Mouse (Mus musculus) urinary bladder, postnatal 36 days (tissue): ENCODE results near the gene Pbx3.

Source experiments
- DNase-seq, 2 experiments: peaks; one replicate each; pipeline ENCODE4 v3.0.0; 2022; ENCODE audit warnings: low spot score in 2 of 2, mixed read lengths in 1 of 2

Gene Pbx3

GRCm38 (mm10) chr2:34372305-34373301, at the start of gene Pbx3:
TSS of gene Pbx3 (minus strand) at chr2:34373142.
- peak; percentile 93 to 94 for DNase-seq

DNA sequence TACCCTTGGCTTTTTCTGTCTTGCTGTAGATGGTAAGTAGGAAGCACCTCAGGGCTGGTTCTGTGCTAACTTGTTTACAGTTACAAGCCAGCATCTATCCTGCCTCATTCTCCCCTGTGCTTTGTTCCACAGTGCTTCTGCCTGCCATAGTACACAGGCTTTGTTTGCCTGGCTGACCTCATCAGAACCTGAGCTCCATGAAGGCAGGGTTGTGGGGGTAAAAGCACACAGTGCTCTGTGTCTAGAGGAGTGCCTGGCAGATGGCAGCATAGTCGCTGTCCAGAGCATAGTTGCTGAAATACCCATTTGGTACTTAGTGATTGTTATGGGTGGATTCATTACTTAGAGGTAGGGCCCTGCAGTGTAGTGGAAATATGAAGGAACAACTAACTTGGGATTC, 47.3 kb upstream of the Pbx3 start:
- no peak for DNase-seq

- no peak for DNase-seq
These were observed 36.9 kb upstream of the Pbx3 start for GRCm38 (mm10) chr2:34409741-34410340.

GRCm38 (mm10) chr2:34408341-34408740, 35.4 kb upstream of the Pbx3 start:
- no peak for DNase-seq

GRCm38 (mm10) chr2:34407596-34407995, 34.7 kb upstream of the Pbx3 start:
- no peak for DNase-seq

DNA sequence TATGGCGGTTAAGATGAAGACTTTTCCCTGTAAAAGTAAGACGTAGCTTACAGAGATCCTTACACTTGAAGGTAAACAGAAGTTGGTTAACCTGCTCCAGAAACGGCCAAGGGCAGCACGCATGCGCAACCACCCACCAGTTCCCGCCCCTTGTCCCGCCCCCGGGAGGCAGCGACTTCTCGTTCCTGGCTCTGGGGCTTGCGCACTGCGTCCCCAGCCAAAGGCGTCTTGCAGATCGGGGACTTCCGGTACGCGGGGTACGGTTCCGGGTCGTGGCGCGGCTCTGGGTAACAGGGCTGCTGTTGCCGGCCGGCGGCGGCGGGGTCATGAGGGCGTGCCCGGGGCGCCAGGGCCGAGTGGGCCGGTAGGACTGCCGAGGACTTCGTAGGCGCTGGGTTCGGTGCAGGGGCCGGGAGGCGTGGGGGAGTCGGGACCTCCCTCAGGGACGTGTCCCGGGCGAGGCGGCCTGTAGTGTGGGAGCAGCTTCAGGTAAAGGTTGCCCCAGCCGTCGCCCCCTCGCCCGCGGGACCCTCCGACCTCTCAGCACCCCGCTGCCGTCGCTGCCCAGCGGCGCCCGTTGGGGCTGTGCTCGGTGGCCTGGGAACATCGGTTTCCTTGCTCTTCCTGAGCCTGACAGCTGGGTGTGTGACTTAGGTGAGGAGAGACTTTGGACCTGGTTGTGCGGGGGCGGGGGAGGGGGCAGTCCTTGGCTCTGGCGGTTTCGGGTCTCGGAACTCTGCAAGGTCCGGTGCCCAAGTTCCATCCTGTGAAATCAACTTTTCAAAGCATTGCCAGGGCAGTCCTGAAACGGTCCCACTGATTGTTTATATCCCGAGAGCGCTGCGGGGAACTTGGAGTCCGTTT, 33.9 kb upstream of the Pbx3 start, which contains the start of gene Mapkap1:
Gene Mapkap1 (plus strand): TSS at position 171 of the 864 bp plus-strand sequence.
- DNase-seq: peak; percentile 95 to 99

DNA sequence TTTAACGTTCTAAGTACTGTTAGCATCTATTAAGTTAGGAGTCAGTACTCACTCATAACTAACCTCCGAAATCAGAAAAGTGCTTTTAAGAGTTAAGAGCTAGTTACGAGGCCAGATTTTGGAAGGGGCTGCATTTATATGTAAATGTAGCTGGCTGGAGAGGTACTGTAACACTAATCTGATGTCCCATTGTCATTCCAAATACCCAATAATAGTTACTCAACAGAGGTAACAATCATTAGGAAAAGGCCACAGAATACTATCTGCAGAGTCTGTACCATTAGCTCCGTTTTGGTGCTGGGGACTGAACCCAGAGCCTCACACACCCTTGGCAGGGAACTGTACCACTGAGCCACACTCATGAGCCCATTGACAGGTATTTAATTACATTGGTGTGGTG, 26.6 kb upstream of the Pbx3 start:
- DNase-seq: no peak

DNA sequence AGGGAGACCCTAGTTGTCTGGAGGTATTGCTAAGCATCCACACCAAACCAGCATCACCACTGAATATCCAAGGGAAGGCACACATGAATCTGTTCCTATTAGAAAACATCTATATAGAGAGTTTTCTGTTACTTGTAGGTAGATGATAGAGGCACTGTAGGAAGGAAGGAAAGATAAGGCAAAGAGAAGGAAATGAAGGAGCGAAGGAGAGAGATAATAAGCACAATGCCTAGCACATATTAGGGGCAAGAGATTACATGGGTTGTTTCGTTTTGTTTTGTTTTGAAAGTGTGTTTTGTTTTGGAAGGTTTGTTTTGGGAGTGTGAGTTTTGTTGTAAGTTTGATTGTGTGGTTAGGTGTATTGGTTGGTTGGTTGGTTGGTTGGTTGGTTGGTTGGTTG, 6.0 kb upstream of the Pbx3 start:
- DNase-seq: no peak

DNA sequence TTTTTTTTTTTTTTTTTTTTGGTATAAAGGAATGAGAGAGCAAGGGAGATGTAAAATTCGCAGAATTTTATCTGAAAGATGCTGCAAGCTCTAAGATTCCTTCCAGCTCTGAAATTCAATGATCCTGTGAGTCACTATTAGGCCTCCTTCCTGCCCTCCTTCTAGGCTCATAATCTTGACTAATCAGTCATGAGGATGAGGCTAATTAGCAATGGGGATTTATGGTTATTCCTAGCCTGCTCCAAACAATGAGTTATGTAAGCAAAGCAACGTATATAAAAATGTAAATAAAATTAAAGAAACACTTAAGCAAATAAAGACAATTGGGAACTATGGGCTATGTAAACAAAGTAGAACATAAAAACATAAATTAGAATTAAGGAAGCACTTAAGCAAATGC, 1.4 kb upstream of the Pbx3 start:
- no peak for DNase-seq

DNA sequence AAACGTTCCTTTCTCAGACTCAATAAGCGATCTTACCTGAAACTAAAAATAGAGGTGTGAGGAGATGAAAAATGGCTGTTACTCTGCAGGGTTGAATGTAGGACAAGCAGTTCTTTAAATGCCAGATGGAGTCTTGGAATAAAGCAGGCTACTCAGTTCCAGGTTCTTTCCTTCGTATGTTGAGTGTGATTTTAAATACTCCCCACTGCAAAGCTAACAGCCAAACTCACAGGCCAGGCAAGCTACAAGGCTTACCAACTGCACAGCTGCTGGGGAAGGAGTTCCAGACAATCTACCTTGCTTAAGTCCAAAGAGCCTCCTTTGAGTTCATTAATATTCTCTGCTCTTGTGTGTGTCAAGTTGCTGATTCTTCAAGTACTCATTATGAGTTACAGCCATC, 944 bp upstream of the Pbx3 start:
- no peak for DNase-seq

GRCm38 (mm10) chr2:34371441-34372304, 1.3 kb downstream of the Pbx3 start:
- peak; percentile 13 to 27 for DNase-seq

GRCm38 (mm10) chr2:34370725-34371440, 2.1 kb downstream of the Pbx3 start:
- peak; percentile 3 to 13 for DNase-seq

GRCm38 (mm10) chr2:34370349-34370724, 2.6 kb downstream of the Pbx3 start:
- DNase-seq: no peak

DNA sequence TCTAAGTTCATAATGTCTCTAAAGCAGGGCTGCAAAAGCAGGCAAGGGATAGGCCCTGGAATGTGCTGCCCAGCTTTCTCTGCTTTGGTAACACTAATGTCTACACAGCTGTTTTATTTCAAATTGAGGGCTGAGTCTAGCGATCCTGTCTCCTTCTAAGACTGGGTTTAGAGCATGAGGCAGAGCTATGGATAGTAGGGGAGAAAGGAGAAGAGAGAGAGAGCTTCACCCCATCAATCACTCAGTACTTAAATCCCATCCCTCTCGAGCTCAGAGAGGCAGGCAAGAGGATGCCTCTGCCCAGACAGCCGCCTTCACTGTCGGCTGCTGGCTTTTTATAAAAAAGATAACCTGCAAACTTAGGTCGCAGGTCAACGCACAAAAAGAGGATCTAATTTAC, 4.5 kb downstream of the Pbx3 start:
- no peak for DNase-seq

- DNase-seq: no peak
These were observed 5.9 kb downstream of the Pbx3 start for GRCm38 (mm10) chr2:34367024-34367423.

DNA sequence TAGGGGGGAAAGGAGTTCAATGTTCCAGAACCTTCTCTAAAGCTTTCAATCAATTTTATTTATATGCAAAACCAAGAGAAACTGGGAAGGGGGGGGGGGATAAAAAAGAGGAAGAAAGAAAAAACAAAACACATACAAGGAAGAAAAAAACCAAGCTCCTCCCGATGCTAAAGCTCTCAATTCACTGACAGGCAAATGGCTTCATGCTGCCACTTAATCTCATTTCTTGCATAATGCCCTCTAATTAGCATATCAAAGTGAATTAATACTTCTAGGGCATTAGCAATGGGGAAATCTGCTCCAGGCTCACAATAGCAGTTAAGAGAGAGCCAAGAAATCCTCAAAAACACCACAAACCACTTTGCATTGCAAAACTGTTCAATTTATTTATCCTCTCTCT, 9.3 kb downstream of the Pbx3 start:
- DNase-seq: no peak

- no peak for DNase-seq
These were observed 17.1 kb downstream of the Pbx3 start for GRCm38 (mm10) chr2:34355801-34356211.

GRCm38 (mm10) chr2:34352006-34352405, 20.9 kb downstream of the Pbx3 start:
- DNase-seq: no peak

GRCm38 (mm10) chr2:34347096-34347495, 25.8 kb downstream of the Pbx3 start:
- DNase-seq: no peak

GRCm38 (mm10) chr2:34298664-34299063, 74.3 kb downstream of the Pbx3 start:
- no peak for DNase-seq
